Mouse (Mus musculus): Measurements from ENCODE around the gene Ankrd54.
A peak's percentile ranks its signal among the peaks of the same experiment; 100 is the strongest.

DNA sequence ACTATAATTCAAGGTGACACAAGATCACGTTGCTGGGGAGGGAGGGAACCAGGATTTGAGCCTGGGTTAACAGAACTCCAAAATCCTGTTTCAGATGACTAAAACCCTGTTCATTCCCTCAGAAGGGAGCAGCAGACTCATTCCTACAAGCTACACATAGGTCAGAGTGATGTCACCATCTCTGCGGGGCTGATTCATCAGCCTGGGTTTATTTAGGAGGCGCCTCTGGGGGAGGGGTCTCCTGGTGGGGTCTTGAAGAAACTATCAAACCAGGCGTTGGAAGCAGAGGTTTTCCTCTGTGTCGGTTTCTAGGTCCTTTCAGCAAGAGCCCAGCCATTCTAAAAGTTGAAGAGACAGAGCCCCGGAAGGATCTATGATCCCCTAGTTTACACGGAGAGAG lies 45.3 kb upstream of the Ankrd54 start:
- TF ChIP-seq MYOG (IDR thresholded peaks at IDR 0.05; ENCODE audit: control insufficient read depth, extremely low read depth, insufficient read length) (no peak), CTCF (IDR thresholded peaks at IDR 0.05; ENCODE audit: control insufficient read depth, insufficient read depth, insufficient read length) (no peak), FOSL1 (IDR thresholded peaks at IDR 0.05; ENCODE audit: insufficient read depth, low read length, poor library complexity, severe bottlenecking) (peak; percentile 58), USF1 (IDR thresholded peaks at IDR 0.05; ENCODE audit: low read depth) (no peak)
